Mouse (Mus musculus) erythroid progenitor cell, adult 5-6 weeks (primary cell): Measurements from ENCODE around the gene Sprn. TPM values are rescaled to one million over a fixed set of nuclear protein-coding genes. Genes with fewer than 3 reads are reported as not detected.
"Not testable (repeated sequence)": the region's sequence is repeated elsewhere in the genome, so short reads cannot be mapped to it uniquely, and the experiment has no call there.

Experiments used
- ATAC-seq: replicated peaks from 2 replicates; pipeline ENCODE4 v1.8.0; 2016; ENCODE audit warnings: moderate number of reproducible peaks, mild to moderate bottlenecking, moderate TSS enrichment, inconsistent platforms; ENCODE audit not compliant: poor library complexity, low FRiP score, severe bottlenecking
- total RNA-seq, 2 experiments: library from RNA; stranded (forward) in 1 of 2; stranded (reverse) in 1 of 2; fragments of 150-400 nt in 1 of 2; fragments of 186-747, 209-891 nt in 1 of 2; gene quantifications; 2 replicates each; pipeline versions ENCODE4 v1.2.3 to v1.2.4; 2015 to 2017; ENCODE audit warnings: low replicate concordance in 2 of 2

Sprn gene
- total RNA-seq, 2 experiments from 2014 or later: not detected

GRCm38 (mm10) chr7:140153829-140154217 lies 854 bp downstream of the Sprn start:
- ATAC-seq: no peak

GRCm38 (mm10) chr7:140153383-140153782 lies 1.3 kb downstream of the Sprn start:
- ATAC-seq: no peak

DNA sequence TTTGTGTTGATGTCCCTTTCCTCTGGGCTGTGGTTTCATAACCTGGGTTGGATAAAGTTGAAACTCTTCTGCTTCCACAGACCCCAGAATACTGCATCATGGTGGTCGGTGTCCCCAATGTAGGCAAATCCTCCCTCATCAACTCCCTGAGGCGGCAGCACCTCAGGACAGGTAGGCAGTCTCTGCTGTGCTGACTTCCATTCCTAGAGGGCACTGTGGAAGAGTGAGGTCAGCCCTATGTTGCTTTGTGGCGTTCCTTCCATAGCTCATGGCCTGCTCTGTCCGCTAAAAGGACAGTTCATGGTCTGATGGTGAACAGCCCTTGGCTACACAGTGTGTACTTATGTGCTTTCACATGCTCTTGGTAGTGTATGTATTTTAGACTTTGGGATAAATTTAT lies 10.1 kb downstream of the Sprn start:
- ATAC-seq: no peak

- ATAC-seq: no peak
These were observed 13.3 kb downstream of the Sprn start for GRCm38 (mm10) chr7:140141350-140141749.

GRCm38 (mm10) chr7:140138021-140138310 lies 16.7 kb downstream of the Sprn start:
- no peak; the same call in 1 of the 2 replicates for ATAC-seq

GRCm38 (mm10) chr7:140137135-140138020 lies 17.3 kb downstream of the Sprn start, which contains the start of gene Mtg1:
TSS of gene Mtg1 (plus strand) at chr7:140137564.
- ATAC-seq: peak; percentile 93

- ATAC-seq: no peak
These were observed 19.4 kb downstream of the Sprn start for GRCm38 (mm10) chr7:140135106-140135770.

- not testable (repeated sequence) for ATAC-seq
These were observed 20.6 kb downstream of the Sprn start for GRCm38 (mm10) chr7:140134033-140134432.

- ATAC-seq: not testable (repeated sequence)
These were observed 22.5 kb downstream of the Sprn start for GRCm38 (mm10) chr7:140132184-140132583.

DNA sequence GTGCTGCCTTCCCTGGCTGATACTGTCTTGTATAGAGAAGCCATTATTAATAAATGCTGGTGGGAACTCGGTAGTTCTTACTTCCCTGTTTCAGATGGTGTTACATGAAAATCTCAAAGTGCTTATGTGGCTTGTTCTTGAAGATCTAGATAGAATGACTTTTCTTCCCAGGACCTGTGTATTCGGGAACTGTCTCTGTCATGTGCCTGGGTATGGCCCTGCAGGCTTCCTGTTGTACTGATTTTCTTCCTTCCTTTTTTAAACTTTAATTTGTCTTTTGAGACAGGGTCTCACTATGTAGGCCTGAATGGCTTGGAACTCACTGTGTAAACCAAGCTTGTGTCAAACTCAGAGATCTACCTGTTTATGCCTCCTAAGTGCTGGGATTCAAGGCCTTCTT lies 26.8 kb downstream of the Sprn start:
- no peak for ATAC-seq

DNA sequence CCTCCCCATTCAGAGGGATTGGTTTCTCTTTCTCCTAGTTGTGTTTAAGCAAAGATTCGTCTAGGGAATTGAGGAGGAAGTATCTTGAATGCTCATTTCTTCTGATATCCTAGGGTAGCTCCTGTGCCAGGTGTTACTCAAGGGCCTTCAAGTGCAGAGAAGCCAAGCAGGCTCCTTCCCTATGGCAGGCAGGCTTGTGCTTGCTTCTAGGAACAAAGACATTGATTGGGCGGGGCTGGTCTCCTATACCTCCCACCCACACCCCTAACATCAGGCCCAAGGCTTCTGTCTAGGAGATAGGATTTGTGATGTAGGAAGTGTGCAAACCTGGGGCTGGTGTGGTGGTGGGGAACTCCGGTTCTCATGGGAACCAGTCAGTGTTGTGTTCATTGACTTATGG lies 27.7 kb downstream of the Sprn start:
- no peak for ATAC-seq

DNA sequence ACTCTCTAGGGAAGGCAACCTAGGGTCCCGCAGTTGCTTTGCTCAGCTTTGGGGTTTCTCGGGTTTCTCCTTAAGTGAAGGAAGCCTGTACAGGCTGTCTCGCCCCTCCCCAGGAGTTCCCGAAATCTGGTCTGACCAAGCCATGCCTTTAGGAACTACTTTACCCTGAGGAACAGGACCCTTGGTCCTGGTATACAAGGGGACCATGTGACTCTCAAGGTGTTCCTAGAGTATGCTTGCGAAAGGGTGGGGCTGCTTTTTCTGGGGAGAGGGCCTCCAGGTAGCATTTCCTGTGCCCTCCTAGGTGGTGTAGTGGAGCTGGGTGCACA lies 28.7 kb downstream of the Sprn start:
- no peak for ATAC-seq

- peak; percentile 96 for ATAC-seq
These were observed 29.2 kb downstream of the Sprn start for GRCm38 (mm10) chr7:140125278-140126021.

- no peak for ATAC-seq
These were observed 30.3 kb downstream of the Sprn start for GRCm38 (mm10) chr7:140124382-140124781.

DNA sequence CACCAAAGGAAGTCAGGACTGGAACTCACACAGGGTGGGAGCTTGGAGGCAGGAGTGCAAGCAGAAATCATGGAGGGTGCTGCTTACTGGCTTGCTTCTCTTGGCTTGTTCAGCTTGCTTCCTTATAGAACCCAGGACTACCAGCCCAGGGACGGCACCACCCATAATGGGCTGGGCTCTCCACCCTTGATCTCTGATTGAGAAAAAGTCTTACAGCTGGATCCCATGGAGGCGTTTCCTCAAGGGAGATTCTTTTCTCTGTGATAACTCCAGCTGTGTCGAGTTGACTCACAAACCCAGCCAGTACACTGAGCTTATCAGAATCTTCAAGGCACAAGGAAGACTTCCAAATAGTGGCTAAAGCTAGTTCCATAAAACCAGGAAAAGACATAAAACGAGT lies 31.9 kb downstream of the Sprn start:
- ATAC-seq: no peak

DNA sequence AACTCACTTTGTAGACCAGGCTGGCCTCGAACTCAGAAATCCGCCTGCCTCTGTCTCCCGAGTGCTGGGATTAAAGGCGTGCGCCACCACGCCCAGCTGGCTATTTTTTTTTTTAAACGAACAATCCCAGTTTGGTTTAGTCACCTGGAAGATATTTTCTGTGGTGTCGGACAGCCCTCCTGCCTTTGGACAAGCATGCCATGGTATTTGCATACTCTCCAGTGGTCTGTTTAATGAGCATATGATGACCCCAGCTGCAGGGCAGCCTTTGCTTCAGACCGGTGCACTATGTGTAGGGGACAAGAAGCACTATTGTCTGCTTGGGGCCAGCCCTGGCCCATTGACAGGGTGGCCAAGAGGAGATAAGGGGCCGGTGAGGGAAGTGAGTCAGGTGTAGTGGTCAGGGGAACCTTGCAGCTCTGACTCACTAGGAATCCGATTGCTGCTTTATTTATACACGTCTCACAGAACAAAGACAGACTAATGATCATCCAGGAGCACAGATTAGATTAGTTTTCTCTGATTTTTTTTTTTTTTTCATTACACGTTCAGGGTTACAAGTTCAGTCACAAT lies 33.3 kb downstream of the Sprn start:
- no peak for ATAC-seq

DNA sequence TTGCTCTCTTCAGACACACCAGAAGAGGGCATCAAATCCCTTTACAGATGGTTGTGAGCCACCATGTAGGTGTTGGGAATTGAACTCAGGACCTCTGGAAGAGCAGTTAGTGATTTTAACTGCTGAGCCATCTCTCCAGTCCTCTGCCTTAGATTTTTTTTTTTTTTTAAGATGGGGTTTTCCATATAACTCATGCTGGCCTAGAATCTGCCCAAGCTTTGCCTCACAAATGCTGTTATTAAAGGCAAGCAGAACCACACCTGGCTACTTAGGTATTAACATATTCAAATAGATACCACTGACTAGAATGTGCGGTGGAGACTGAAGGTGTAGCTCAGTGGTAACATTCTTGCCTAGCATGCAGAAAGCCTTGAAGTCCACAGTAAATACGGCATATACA lies 34.2 kb downstream of the Sprn start:
- ATAC-seq: no peak

GRCm38 (mm10) chr7:140116329-140117054 lies 38.2 kb downstream of the Sprn start, which contains the start of gene Echs1:
TSS of gene Echs1 (minus strand) at chr7:140116476.
- ATAC-seq: peak; percentile 99

DNA sequence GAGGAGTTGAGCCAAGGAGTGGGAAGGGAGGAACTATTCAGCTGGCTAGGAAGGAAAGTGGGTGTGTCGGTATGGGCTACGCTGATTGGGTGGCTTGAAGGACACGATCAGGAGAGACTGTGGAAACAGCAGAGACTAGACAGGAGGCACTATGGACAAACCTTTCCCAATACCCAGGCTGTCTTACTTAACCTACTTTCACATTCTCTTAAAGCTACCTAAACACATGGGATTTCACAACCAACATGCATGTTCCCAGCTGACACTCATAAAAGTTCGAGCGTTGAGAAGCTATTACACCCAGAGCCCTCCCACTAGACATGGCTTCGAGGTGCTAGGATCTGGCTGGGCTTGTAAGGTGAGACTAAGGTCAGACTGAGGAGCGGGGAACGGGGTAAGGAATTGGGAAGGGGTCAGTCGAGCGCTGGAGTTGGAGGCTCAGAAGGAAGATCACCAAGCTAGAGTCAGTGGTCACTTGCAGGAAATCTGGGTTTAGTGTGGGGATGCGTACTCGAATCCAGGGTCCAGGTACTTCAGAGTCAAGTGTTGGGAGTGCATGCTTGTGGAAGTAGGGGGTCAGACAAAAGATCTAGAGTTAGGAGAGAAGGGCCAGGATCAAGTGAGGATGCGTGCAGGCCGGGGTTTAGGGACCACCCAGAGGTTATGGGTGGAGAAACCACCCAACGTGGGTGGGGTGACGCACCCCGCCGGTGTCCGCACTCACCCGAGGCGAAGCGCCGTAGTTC lies 38.9 kb downstream of the Sprn start, which contains the start of gene Paox:
Gene Paox (plus strand): TSS at position 217 of the 746 bp plus-strand sequence.
- peak; percentile 74 for ATAC-seq
